Mouse (Mus musculus): ENCODE results near the gene Gm5861. TPM values are rescaled to one million over a fixed set of nuclear protein-coding genes. Genes with fewer than 3 reads are reported as not detected.
"Not testable (repeated sequence)": the region's sequence is repeated elsewhere in the genome, so short reads cannot be mapped to it uniquely, and the experiment has no call there.

Gm5861 gene
- not detected in 2 replicates for polyA plus RNA-seq (2015; fragmentation: Nextera tagmentation; extraction: Ambion mirVana)

DNA sequence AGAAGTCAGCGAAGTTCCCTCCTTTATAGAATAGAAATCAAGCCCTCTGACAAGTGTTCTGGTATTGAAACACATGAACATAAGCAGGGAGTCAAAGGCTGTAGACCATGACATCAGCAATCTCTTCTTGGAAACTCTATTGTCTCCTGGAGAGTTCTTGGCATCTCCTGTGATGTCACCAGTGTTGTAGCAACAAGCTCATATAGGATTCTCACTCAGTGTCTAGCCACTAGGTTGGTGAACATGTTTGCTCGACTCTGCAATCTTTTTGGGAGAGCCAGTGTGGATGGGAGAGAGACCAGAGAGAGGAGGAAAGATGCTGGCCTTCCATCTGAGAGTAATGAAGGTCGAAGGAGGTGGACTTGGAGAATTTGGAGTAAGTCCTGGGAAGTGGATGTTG, at the start of gene Gm5861:
Gene Gm5861 (plus strand): TSS at position 301 of the 400 bp plus-strand sequence.
- H3K36me3 ChIP-seq; H3K4me3 ChIP-seq (replicated peaks); H3K27me3 ChIP-seq (replicated peaks); H3K27ac ChIP-seq (replicated peaks); H3K4me2 ChIP-seq; H3K4me1 ChIP-seq; H3K9me3 ChIP-seq (replicated peaks); ATAC-seq (ENCODE audit: low FRiP score); H3K9ac ChIP-seq (replicated peaks): not testable (repeated sequence)
- 76% methylated on average over 3 of the region's 3 CpGs for WGBS

DNA sequence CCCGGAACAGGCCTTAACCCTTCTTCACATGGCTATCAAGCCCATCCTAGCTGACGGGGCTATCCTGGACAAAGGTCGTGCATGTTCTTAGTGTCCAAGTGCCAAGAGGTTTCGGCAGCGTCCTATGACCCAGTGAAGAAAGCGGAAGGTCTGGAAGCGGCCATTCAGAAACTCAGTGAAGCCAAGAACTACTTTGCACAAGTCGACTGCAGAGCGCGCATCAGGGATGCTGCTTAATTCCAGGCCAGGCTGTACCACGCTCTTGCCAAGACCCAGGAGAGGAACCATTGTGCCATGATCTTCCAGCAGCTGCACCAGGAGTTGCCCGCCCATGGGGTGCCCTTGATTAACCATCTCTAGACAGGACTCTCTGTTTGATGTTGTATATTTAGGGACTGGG, 44.8 kb upstream of the Gm5861 start:
- ATAC-seq (ENCODE audit: low FRiP score); H3K27ac ChIP-seq (replicated peaks); H3K9ac ChIP-seq (replicated peaks); H3K4me3 ChIP-seq (replicated peaks); H3K4me2 ChIP-seq; H3K4me1 ChIP-seq; H3K36me3 ChIP-seq; H3K27me3 ChIP-seq (replicated peaks); H3K9me3 ChIP-seq (replicated peaks): not testable (repeated sequence)
- WGBS, result 95% methylated on average over 12 of the region's 12 CpGs

Other genes with a start within 250 kb of the Gm5861 start
- gene Gm8871, start 235.3 kb upstream of the Gm5861 start, polyA plus RNA-seq (2015; fragmentation: Nextera tagmentation; extraction: Ambion mirVana), result not detected in 2 replicates
- not detected in 2 replicates for gene Gm8857, start 235.3 kb upstream of the Gm5861 start, polyA plus RNA-seq (2015; fragmentation: Nextera tagmentation; extraction: Ambion mirVana)
- 0.45 TPM in 1 of 2 replicates, not detected in the other for gene Gm8879, start 55.4 kb upstream of the Gm5861 start, polyA plus RNA-seq (2015; fragmentation: Nextera tagmentation; extraction: Ambion mirVana)
- gene Gm8890, start 73.0 kb downstream of the Gm5861 start, polyA plus RNA-seq (2015; fragmentation: Nextera tagmentation; extraction: Ambion mirVana), result 0.96 TPM in 1 of 2 replicates, not detected in the other
- not detected in 2 replicates for gene Speer1, start 158.4 kb downstream of the Gm5861 start, polyA plus RNA-seq (2015; fragmentation: Nextera tagmentation; extraction: Ambion mirVana)
- not detected in 2 replicates for gene Gm8897, start 233.3 kb downstream of the Gm5861 start, polyA plus RNA-seq (2015; fragmentation: Nextera tagmentation; extraction: Ambion mirVana)

Data from neural tube, embryonic 15.5 days (tissue).